Mouse (Mus musculus) kidney, postnatal 0 days (tissue): ENCODE measurements around the gene Olfr453. TPM values are rescaled to one million over a fixed set of nuclear protein-coding genes. Genes with fewer than 3 reads are reported as not detected.

Experiments used
- ATAC-seq: fragments of 200-750 bp; cut with Nextera tagmentation; replicated peaks from 2 replicates; pipeline ENCODE4 v1.8.0; 2017; ENCODE audit warnings: low read depth, moderate number of reproducible peaks, moderate TSS enrichment, moderate library complexity; ENCODE audit not compliant: low FRiP score
- DNase-seq: peaks from one replicate; pipeline ENCODE4 v3.0.0-alpha.2; 2016; ENCODE audit warnings: low spot score
- H3K27ac ChIP-seq: fragments of 300-500 bp; sonication (generic); 2 replicates; pipeline ENCODE4 v1.5.1; 2014; ENCODE audit warnings: mild to moderate bottlenecking
- H3K27me3 ChIP-seq: fragments of 300-500 bp; sonication (generic); 2 replicates; pipeline ENCODE4 v1.6.1; 2014; ENCODE audit warnings: low read length, mixed read lengths; ENCODE audit not compliant: insufficient read depth
- H3K36me3 ChIP-seq: fragments of 300-500 bp; sonication (generic); 2 replicates; pipeline ENCODE4 v1.6.1; 2014; ENCODE audit warnings: low read length, mixed read lengths; ENCODE audit not compliant: insufficient read depth
- H3K4me1 ChIP-seq: fragments of 300-500 bp; sonication (generic); replicated peaks from 2 replicates; pipeline ENCODE4 v1.6.1; 2014; ENCODE audit warnings: antibody characterized with exemption, low read length, mixed read lengths; ENCODE audit not compliant: insufficient read depth
- H3K4me2 ChIP-seq: fragments of 300-500 bp; sonication (generic); 2 replicates; pipeline ENCODE4 v1.6.1; 2014; ENCODE audit warnings: mild to moderate bottlenecking, low read length, moderate library complexity, mixed read lengths
- H3K4me3 ChIP-seq: fragments of 300-500 bp; sonication (generic); replicated peaks from 2 replicates; pipeline ENCODE4 v1.5.1; 2014; ENCODE audit warnings: low read depth, low read length
- H3K9ac ChIP-seq: fragments of 300-500 bp; sonication (generic); 2 replicates; pipeline ENCODE4 v1.6.1; 2014; ENCODE audit warnings: low read depth, low read length
- H3K9me3 ChIP-seq: fragments of 300-500 bp; sonication (generic); replicated peaks from 2 replicates; pipeline ENCODE4 v1.6.1; 2016; ENCODE audit warnings: low read length, inconsistent platforms, mixed read lengths
- CTCF ChIP-seq: IDR thresholded peaks from 2 replicates; pipeline ENCODE4 v1.5.1; 2016; ENCODE audit warnings: antibody characterized with exemption, low read depth, mild to moderate bottlenecking, moderate library complexity
- WGBS: fragments of 180-500 bp; shearing (Covaris S2); extraction: QIAGEN DNeasy Blood & Tissue Kit; methylation state at CpG from one replicate; pipeline ENCODE4 v1.1.7; 2014; 5-methylcytosine and 5-hydroxymethylcytosine counted together
- polyA plus RNA-seq: library from polyadenylated mRNA; unstranded; fragments of >200 nt; fragmentation: Nextera tagmentation; extraction: Ambion mirVana; gene quantifications from 2 replicates; pipeline ENCODE4 v1.2.1, GENCODE M21; 2015

The Olfr453 gene
- polyA plus RNA-seq, 1 experiment from 2014 or later = not detected

DNA sequence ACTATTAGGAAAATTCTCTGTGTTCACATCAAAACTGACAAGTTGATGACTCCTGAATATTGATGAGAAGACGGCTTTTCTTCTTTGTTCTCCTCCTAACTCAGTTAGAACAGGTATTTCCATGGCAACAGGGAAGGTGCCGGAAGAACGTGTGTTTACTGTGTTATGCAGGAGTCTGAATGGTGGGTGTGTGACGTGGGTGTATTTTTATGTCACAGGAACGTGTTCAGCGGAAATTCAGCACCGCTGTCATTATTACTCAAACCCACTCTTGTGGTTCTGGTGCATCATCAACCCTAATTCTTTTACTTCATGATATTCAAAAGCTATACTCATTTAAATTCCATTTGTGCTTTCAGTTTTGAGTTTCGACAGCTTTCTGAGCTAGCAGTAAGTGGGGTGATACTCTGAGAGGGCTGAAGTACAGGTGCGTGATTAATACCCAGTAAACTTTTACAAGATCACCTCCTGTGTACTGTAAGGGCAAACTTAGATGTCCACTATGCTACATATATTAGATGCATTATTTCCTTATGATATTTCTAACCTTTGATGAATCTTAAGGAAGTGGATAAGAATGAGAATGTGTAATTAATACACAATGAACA, 51.9 kb downstream of the Olfr453 start:
- Histone ChIP-seq H3K4me3 (no peak overlapping the region), H3K36me3 (no peaks in the 10 kb centered on the region), H3K9me3 (no peaks in the 10 kb centered on the region), H3K27ac (no peak overlapping the region), H3K4me1 (no peaks in the 10 kb centered on the region), H3K4me2 (no peak overlapping the region), H3K27me3 (no peaks in the 10 kb centered on the region), H3K9ac (no peak overlapping the region)
- WGBS = 82% methylated on average over 9 of the region's 9 CpGs
- ATAC-seq (no peak), DNase-seq (no peak)
- no peak for TF ChIP-seq CTCF

DNA sequence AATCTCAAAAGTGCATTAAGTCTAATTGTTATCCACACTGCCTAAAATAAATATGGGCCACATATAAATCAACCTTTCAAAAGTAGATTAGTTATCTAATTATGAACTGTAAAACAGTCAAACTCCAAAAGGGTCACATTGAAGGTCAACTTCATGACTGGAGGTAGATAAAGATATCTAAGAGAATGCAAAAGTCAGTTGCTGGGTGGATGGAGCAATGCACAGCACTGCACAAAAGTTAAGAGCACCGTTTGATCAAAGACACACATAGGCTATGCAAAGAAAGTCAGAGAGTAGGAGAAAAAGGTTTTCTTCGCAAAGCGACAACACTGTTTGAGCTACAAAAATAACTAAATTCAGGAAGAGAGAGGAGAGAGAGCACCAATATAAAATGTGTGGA, 55.8 kb downstream of the Olfr453 start:
- Histone ChIP-seq H3K4me1 (no peaks in the 10 kb centered on the region), H3K27me3 (no peaks in the 10 kb centered on the region), H3K9me3 (no peaks in the 10 kb centered on the region), H3K36me3 (no peaks in the 10 kb centered on the region), H3K4me2 (no peak overlapping the region), H3K4me3 (no peak overlapping the region), H3K27ac (no peak overlapping the region), H3K9ac (no peak overlapping the region)
- no peak for TF ChIP-seq CTCF
- no peak for ATAC-seq
- 84% methylated on average over 3 of the region's 3 CpGs for WGBS
- no peak for DNase-seq

Other genes starting within 250 kb of the Olfr453 start
- gene Olfr455, start 191.8 kb upstream of the Olfr453 start, polyA plus RNA-seq = not detected in 2 replicates
- gene Tcaf3, start 141.7 kb upstream of the Olfr453 start, polyA plus RNA-seq = not detected in 2 replicates
- 3.0 and 3.2 TPM in 2 replicates for gene Tcaf2, start 94.1 kb upstream of the Olfr453 start, polyA plus RNA-seq
- 59.6 and 63.4 TPM in 2 replicates for gene Tcaf1, start 29.3 kb upstream of the Olfr453 start, polyA plus RNA-seq
- gene Olfr38, start 17.0 kb downstream of the Olfr453 start, polyA plus RNA-seq = not detected in 2 replicates
- gene Olfr452, start 45.7 kb downstream of the Olfr453 start, polyA plus RNA-seq = not detected in 2 replicates
- gene Olfr450, start 72.6 kb downstream of the Olfr453 start, polyA plus RNA-seq = not detected in 2 replicates
- not detected in 2 replicates for gene Olfr449, start 95.0 kb downstream of the Olfr453 start, polyA plus RNA-seq
- not detected in 2 replicates for gene Olfr448, start 151.1 kb downstream of the Olfr453 start, polyA plus RNA-seq
- not detected in 2 replicates for gene Olfr447, start 169.5 kb downstream of the Olfr453 start, polyA plus RNA-seq
- not detected in 2 replicates for gene Olfr446, start 182.0 kb downstream of the Olfr453 start, polyA plus RNA-seq
- not detected in 2 replicates for gene Olfr444, start 209.7 kb downstream of the Olfr453 start, polyA plus RNA-seq